Mouse (Mus musculus) neural tube, embryonic 12.5 days (tissue): Measurements from ENCODE around the gene Cacnb2. TPM values are rescaled to one million over a fixed set of nuclear protein-coding genes. Genes with fewer than 3 reads are reported as not detected.

Experiments used
- ATAC-seq: fragments of 200-750 bp; cut with Nextera tagmentation; 2 replicates; pipeline ENCODE4 v1.8.0; 2017; ENCODE audit warnings: low read depth, mild to moderate bottlenecking, moderate TSS enrichment, moderate library complexity; ENCODE audit not compliant: low FRiP score
- H3K27ac ChIP-seq: fragments of 300-500 bp; sonication (generic); 2 replicates; pipeline ENCODE4 v1.5.1; 2016
- H3K27me3 ChIP-seq: fragments of 300-500 bp; sonication (generic); replicated peaks from 2 replicates; pipeline ENCODE4 v1.6.1; 2016; ENCODE audit warnings: mild to moderate bottlenecking
- H3K36me3 ChIP-seq: fragments of 300-500 bp; sonication (generic); 2 replicates; pipeline ENCODE4 v1.6.1; 2016; ENCODE audit warnings: mild to moderate bottlenecking
- H3K4me1 ChIP-seq: fragments of 300-500 bp; sonication (generic); 2 replicates; pipeline ENCODE4 v1.6.1; 2016
- H3K4me2 ChIP-seq: fragments of 300-500 bp; sonication (generic); replicated peaks from 2 replicates; pipeline ENCODE4 v1.6.1; 2016; ENCODE audit warnings: mild to moderate bottlenecking
- H3K4me3 ChIP-seq: fragments of 300-500 bp; sonication (generic); 2 replicates; pipeline ENCODE4 v1.5.1; 2016
- H3K9ac ChIP-seq: fragments of 300-500 bp; sonication (generic); 2 replicates; pipeline ENCODE4 v1.6.1; 2016; ENCODE audit warnings: mild to moderate bottlenecking
- H3K9me3 ChIP-seq: fragments of 300-500 bp; sonication (generic); 2 replicates; pipeline ENCODE4 v1.6.1; 2016; ENCODE audit warnings: mild to moderate bottlenecking
- WGBS: fragments of 180-500 bp; shearing (Covaris S2); methylation state at CpG from one replicate; pipeline ENCODE4 v1.1.7; 2016; 5-methylcytosine and 5-hydroxymethylcytosine counted together
- polyA plus RNA-seq: library from polyadenylated mRNA; unstranded; fragments of >200 nt; fragmentation: Nextera tagmentation; extraction: Ambion mirVana; gene quantifications from 2 replicates; pipeline ENCODE4 v1.2.1, GENCODE M21; 2016

Gene Cacnb2
- polyA plus RNA-seq, 1 experiment from 2014 or later: 1.7 TPM

- Histone ChIP-seq H3K4me3 (no peak overlapping the region), H3K9ac (no peak overlapping the region), H3K4me2 (no peak overlapping the region), H3K36me3 (no peaks in the 10 kb centered on the region), H3K4me1 (no peaks in the 10 kb centered on the region), H3K27me3 (no peaks in the 10 kb centered on the region), H3K9me3 (no peaks in the 10 kb centered on the region), H3K27ac (no peak overlapping the region)
- WGBS: 89% methylated on average over 2 of the region's 2 CpGs
- no peak for ATAC-seq
These were observed 358.6 kb downstream of the Cacnb2 start for GRCm38 (mm10) chr2:14961493-14961892.

GRCm38 (mm10) chr2:14984029-14984428 lies 381.1 kb downstream of the Cacnb2 start:
- no peaks in the 10 kb centered on the region for H3K9me3 ChIP-seq
- no peaks in the 10 kb centered on the region for H3K36me3 ChIP-seq
- H3K27me3 ChIP-seq: no peaks in the 10 kb centered on the region
- no peak overlapping the region for H3K4me3 ChIP-seq
- H3K27ac ChIP-seq: no peak overlapping the region
- H3K4me2 ChIP-seq: no peak overlapping the region
- H3K9ac ChIP-seq: no peak overlapping the region
- WGBS: 88% methylated on average over 11 of the region's 11 CpGs
- no peak for ATAC-seq
- no peaks in the 10 kb centered on the region for H3K4me1 ChIP-seq

GRCm38 (mm10) chr2:14988451-14988850 lies 385.6 kb downstream of the Cacnb2 start:
- no peaks in the 10 kb centered on the region for H3K4me1 ChIP-seq
- H3K4me3 ChIP-seq: no peak overlapping the region
- no peak overlapping the region for H3K27ac ChIP-seq
- H3K9me3 ChIP-seq: no peaks in the 10 kb centered on the region
- no peak overlapping the region for H3K9ac ChIP-seq
- H3K4me2 ChIP-seq: no peak overlapping the region
- no peaks in the 10 kb centered on the region for H3K27me3 ChIP-seq
- no peak for ATAC-seq
- 89% methylated on average over 4 of the region's 4 CpGs for WGBS
- H3K36me3 ChIP-seq: no peaks in the 10 kb centered on the region

GRCm38 (mm10) chr2:14989350-14989749 lies 386.5 kb downstream of the Cacnb2 start:
- ATAC-seq: no peak
- H3K4me3 ChIP-seq: no peak overlapping the region
- 87% methylated on average over 4 of the region's 4 CpGs for WGBS

GRCm38 (mm10) chr2:14992531-14992930 lies 389.6 kb downstream of the Cacnb2 start:
- WGBS: 90% methylated on average over 4 of the region's 4 CpGs
- Histone ChIP-seq H3K9me3 (no peaks in the 10 kb centered on the region), H3K27me3 (no peaks in the 10 kb centered on the region), H3K4me3 (no peak overlapping the region), H3K4me1 (no peaks in the 10 kb centered on the region), H3K4me2 (no peak overlapping the region), H3K9ac (no peak overlapping the region), H3K36me3 (no peaks in the 10 kb centered on the region; the same call in 1 of the 2 replicates), H3K27ac (no peak overlapping the region)
- no peak for ATAC-seq

More at GRCm38 (mm10) chr2:14989350-14989749, 386.5 kb downstream of the Cacnb2 start:
- no peaks in the 10 kb centered on the region for H3K4me1 ChIP-seq
- no peaks in the 10 kb centered on the region for H3K9me3 ChIP-seq
- no peak overlapping the region for H3K27ac ChIP-seq
- H3K4me2 ChIP-seq: no peak overlapping the region
- no peak overlapping the region for H3K9ac ChIP-seq
- H3K27me3 ChIP-seq: no peaks in the 10 kb centered on the region
- H3K36me3 ChIP-seq: no peaks in the 10 kb centered on the region

GRCm38 (mm10) chr2:14996036-14996435 lies 393.1 kb downstream of the Cacnb2 start:
- Histone ChIP-seq H3K9me3 (no peaks in the 10 kb centered on the region), H3K27ac (no peak overlapping the region), H3K4me1 (no peaks in the 10 kb centered on the region), H3K36me3 (no peaks in the 10 kb centered on the region; the same call in 1 of the 2 replicates), H3K9ac (no peak overlapping the region), H3K4me2 (no peak overlapping the region), H3K4me3 (no peak overlapping the region), H3K27me3 (no peaks in the 10 kb centered on the region)
- WGBS: 83% methylated on average over 4 of the region's 4 CpGs
- no peak for ATAC-seq

- no peak overlapping the region for H3K9ac ChIP-seq
- no peaks in the 10 kb centered on the region for H3K4me1 ChIP-seq
These were observed 394.9 kb downstream of the Cacnb2 start for GRCm38 (mm10) chr2:14997836-14998235.

GRCm38 (mm10) chr2:15007531-15007930 lies 404.6 kb downstream of the Cacnb2 start:
- no peak for ATAC-seq
- no peak overlapping the region for H3K27ac ChIP-seq
- H3K4me2 ChIP-seq: no peak overlapping the region
- no peaks in the 10 kb centered on the region for H3K27me3 ChIP-seq
- whole genome bisulfite sequencing: 71% methylated on average over 3 of the region's 3 CpGs
- H3K4me1 ChIP-seq: no peaks in the 10 kb centered on the region
- no peak overlapping the region for H3K4me3 ChIP-seq
- no peak overlapping the region for H3K9ac ChIP-seq
- no peaks in the 10 kb centered on the region for H3K9me3 ChIP-seq
- peaks cover 12% of the 10 kb centered on the region for H3K36me3 ChIP-seq

More at GRCm38 (mm10) chr2:14997836-14998235, 394.9 kb downstream of the Cacnb2 start:
- WGBS: 90% methylated on average over 5 of the region's 5 CpGs
- Histone ChIP-seq H3K4me3 (no peak overlapping the region), H3K36me3 (no peaks in the 10 kb centered on the region; the same call in 1 of the 2 replicates), H3K4me2 (no peak overlapping the region), H3K27ac (no peak overlapping the region), H3K9me3 (no peaks in the 10 kb centered on the region), H3K27me3 (no peaks in the 10 kb centered on the region)
- no peak for ATAC-seq

- Histone ChIP-seq H3K27ac (no peak overlapping the region), H3K4me3 (no peak overlapping the region), H3K4me2 (no peak overlapping the region), H3K4me1 (no peaks in the 10 kb centered on the region), H3K36me3 (peaks cover 12% of the 10 kb centered on the region), H3K27me3 (no peaks in the 10 kb centered on the region), H3K9ac (no peak overlapping the region), H3K9me3 (no peaks in the 10 kb centered on the region)
- ATAC-seq: no peak
- WGBS: 74% methylated on average over 1 of the region's 1 CpGs
These were observed 405.2 kb downstream of the Cacnb2 start for GRCm38 (mm10) chr2:15008072-15008471.

- H3K4me1 ChIP-seq: no peaks in the 10 kb centered on the region
- no peak overlapping the region for H3K9ac ChIP-seq
- 91% methylated on average over 3 of the region's 3 CpGs for WGBS
- H3K36me3 ChIP-seq: no peaks in the 10 kb centered on the region; the same call in 1 of the 2 replicates
- no peaks in the 10 kb centered on the region for H3K27me3 ChIP-seq
- H3K4me3 ChIP-seq: no peak overlapping the region
- H3K9me3 ChIP-seq: no peaks in the 10 kb centered on the region
- no peak overlapping the region for H3K27ac ChIP-seq
- no peak overlapping the region for H3K4me2 ChIP-seq
- no peak for ATAC-seq
These were observed 423.9 kb downstream of the Cacnb2 start for GRCm38 (mm10) chr2:15026817-15027216.

GRCm38 (mm10) chr2:15027816-15028215 lies 424.9 kb downstream of the Cacnb2 start:
- no peaks in the 10 kb centered on the region for H3K27me3 ChIP-seq
- 74% methylated on average over 1 of the region's 1 CpGs for WGBS
- peak; percentile 72 for ATAC-seq

More at GRCm38 (mm10) chr2:15027816-15028215, 424.9 kb downstream of the Cacnb2 start:
- no peaks in the 10 kb centered on the region for H3K9me3 ChIP-seq
- H3K27ac ChIP-seq: no peak overlapping the region
- H3K4me2 ChIP-seq: no peak overlapping the region
- H3K9ac ChIP-seq: no peak overlapping the region
- no peak overlapping the region for H3K4me3 ChIP-seq
- H3K4me1 ChIP-seq: no peaks in the 10 kb centered on the region
- H3K36me3 ChIP-seq: no peaks in the 10 kb centered on the region; the same call in 1 of the 2 replicates
